Mouse (Mus musculus) left cerebral cortex, adult 9 months (tissue): Measurements from ENCODE around the gene Vax1.

Experiments used
- DNase-seq, 2 experiments: peaks; one replicate each; pipeline ENCODE4 v3.0.0; 2022; ENCODE audit warnings: low spot score in 2 of 2

Vax1 gene

GRCm38 (mm10) chr19:59169143-59169935 is 517 bp downstream of the Vax1 start:
- DNase-seq = no peak

- no peak for DNase-seq
Observed at GRCm38 (mm10) chr19:59168386-59168905, 1.4 kb downstream of the Vax1 start.

- no peak for DNase-seq
Observed at GRCm38 (mm10) chr19:59167871-59168270, 2.0 kb downstream of the Vax1 start.

- no peak for DNase-seq
Observed at GRCm38 (mm10) chr19:59166879-59167278, 3.0 kb downstream of the Vax1 start.

- no peak for DNase-seq
Observed at GRCm38 (mm10) chr19:59166311-59166761, 3.5 kb downstream of the Vax1 start.

GRCm38 (mm10) chr19:59165577-59165976 is 4.3 kb downstream of the Vax1 start:
- DNase-seq = no peak

- DNase-seq = no peak
Observed at GRCm38 (mm10) chr19:59164896-59165560, 4.8 kb downstream of the Vax1 start.

GRCm38 (mm10) chr19:59164111-59164510 is 5.7 kb downstream of the Vax1 start:
- DNase-seq = no peak

GRCm38 (mm10) chr19:59156702-59157101 is 13.2 kb downstream of the Vax1 start:
- DNase-seq = no peak

- no peak for DNase-seq
Observed at GRCm38 (mm10) chr19:59154171-59154570, 15.7 kb downstream of the Vax1 start.

GRCm38 (mm10) chr19:59145492-59146140 is 24.2 kb downstream of the Vax1 start:
- DNase-seq = peak in 1 of 2 experiments; percentile 28

GRCm38 (mm10) chr19:59145064-59145463 is 24.8 kb downstream of the Vax1 start:
- DNase-seq = peak; percentile 19 to 23

- DNase-seq = no peak
Observed at GRCm38 (mm10) chr19:59142206-59142605, 27.6 kb downstream of the Vax1 start.

- no peak for DNase-seq
Observed at GRCm38 (mm10) chr19:59135387-59135786, 34.5 kb downstream of the Vax1 start.

- no peak for DNase-seq
Observed at GRCm38 (mm10) chr19:59134916-59135315, 34.9 kb downstream of the Vax1 start.

GRCm38 (mm10) chr19:59133202-59133601 is 36.7 kb downstream of the Vax1 start:
- DNase-seq = no peak

GRCm38 (mm10) chr19:59129671-59130070 is 40.2 kb downstream of the Vax1 start:
- no peak for DNase-seq

- no peak for DNase-seq
Observed at GRCm38 (mm10) chr19:59128531-59129204, 41.2 kb downstream of the Vax1 start.

GRCm38 (mm10) chr19:59127424-59127823 is 42.4 kb downstream of the Vax1 start:
- no peak for DNase-seq
